Mouse (Mus musculus) lung, adult 18-20 months (tissue): ENCODE data around the gene Zfp941.

Experiments used
- DNase-seq, 2 experiments: peaks; one replicate each; pipeline ENCODE4 v3.0.0; 2022; ENCODE audit warnings: mixed read lengths in 2 of 2

Zfp941 gene

GRCm38 (mm10) chr7:140821653-140822329 lies at the start of gene Zfp941:
TSS of gene Zfp941 (minus strand) at chr7:140822178.
- peak; percentile 31 to 32 for DNase-seq

- no peak for DNase-seq
Observed at GRCm38 (mm10) chr7:140864761-140865160, 42.8 kb upstream of the Zfp941 start.

GRCm38 (mm10) chr7:140860728-140861127 lies 38.8 kb upstream of the Zfp941 start:
- DNase-seq: no peak

- DNase-seq: no peak
Observed at GRCm38 (mm10) chr7:140859997-140860396, 38.0 kb upstream of the Zfp941 start.

GRCm38 (mm10) chr7:140858746-140859145 lies 36.8 kb upstream of the Zfp941 start:
- DNase-seq: no peak

GRCm38 (mm10) chr7:140857550-140858505 lies 35.9 kb upstream of the Zfp941 start, which contains the start of gene Bet1l:
TSS of gene Bet1l (minus strand) at chr7:140857577.
- no peak for DNase-seq

GRCm38 (mm10) chr7:140856785-140857549 lies 35.0 kb upstream of the Zfp941 start, which contains the start of gene Ric8a:
TSS of gene Ric8a (plus strand) at chr7:140856957.
- DNase-seq: peak; percentile 94 to 96

- peak; percentile 94 to 95 for DNase-seq
Observed at GRCm38 (mm10) chr7:140855860-140856784, 34.1 kb upstream of the Zfp941 start, which contains the start of gene Gm45785. TSS of gene Gm45785 (minus strand) at chr7:140856331.

- DNase-seq: no peak
Observed at GRCm38 (mm10) chr7:140855181-140855580, 33.2 kb upstream of the Zfp941 start.

- DNase-seq: no peak
Observed at GRCm38 (mm10) chr7:140854483-140854882, 32.5 kb upstream of the Zfp941 start.

- no peak for DNase-seq
Observed at GRCm38 (mm10) chr7:140853386-140853785, 31.4 kb upstream of the Zfp941 start.

- DNase-seq: no peak
Observed at GRCm38 (mm10) chr7:140851916-140852315, 29.9 kb upstream of the Zfp941 start.

GRCm38 (mm10) chr7:140848591-140848990 lies 26.6 kb upstream of the Zfp941 start:
- DNase-seq: no peak

GRCm38 (mm10) chr7:140847755-140848580 lies 26.0 kb upstream of the Zfp941 start, which contains the start of gene Odf3:
TSS of gene Odf3 (plus strand) at chr7:140847805.
- DNase-seq: peak in 1 of 2 experiments; percentile 20

GRCm38 (mm10) chr7:140846676-140847075 lies 24.7 kb upstream of the Zfp941 start:
- no peak for DNase-seq

- DNase-seq: peak in 1 of 2 experiments; percentile 20
Observed at GRCm38 (mm10) chr7:140845683-140846082, 23.7 kb upstream of the Zfp941 start.

GRCm38 (mm10) chr7:140844905-140845665 lies 23.1 kb upstream of the Zfp941 start, which contains the start of gene Scgb1c1:
TSS of gene Scgb1c1 (plus strand) at chr7:140845547.
- DNase-seq: peak; percentile 90 to 93

- no peak for DNase-seq
Observed at GRCm38 (mm10) chr7:140843806-140844205, 21.8 kb upstream of the Zfp941 start.
